Comparison of ENCODE assay signal across 19 mouse cellular contexts in genomic region chr1:152542747-152543378, GRCm38 (mm10).
"Had no signal": no experiment of that assay in that cellular context is flagged by ENCODE, and none has a peak within 500 bp of the region (broad histone marks: within the 10 kb centered on the region; RNA-seq: fewer than 3 reads in every experiment).

No protein-coding gene starts in this region.

- ATAC-seq: hindbrain, postnatal 0 days; inflammation-experienced regulatory T-cells, adult 6 months; midbrain, embryonic 15.5 days had no signal

- DNase-seq: kidney, adult 8-10 months; kidney, postnatal 14 days; layer of hippocampus, adult 9-11 months; liver; liver, embryonic 13.5 days; lung, adult 2 months; retina, postnatal 1 day; right cerebral cortex, postnatal 25 days; spleen, adult 18-20 months; thymus, adult 18-20 months; thymus, postnatal 36 days had no signal

- H3K4me2 ChIP-seq: limb, embryonic 13.5 days; liver, embryonic 13.5 days; midbrain, embryonic 12.5 days; midbrain, embryonic 15.5 days; neural tube, embryonic 13.5 days had no signal

- H3K9ac ChIP-seq: limb, embryonic 13.5 days; liver, embryonic 13.5 days; midbrain, embryonic 12.5 days; midbrain, embryonic 15.5 days; neural tube, embryonic 13.5 days had no signal

- H3K4me3 ChIP-seq: layer of hippocampus, adult 2 months; limb, embryonic 10.5 days; limb, embryonic 13.5 days; liver, embryonic 13.5 days; midbrain, embryonic 12.5 days; midbrain, embryonic 15.5 days; neural tube, embryonic 13.5 days had no signal

- H3K9me3 ChIP-seq: limb, embryonic 10.5 days; liver, embryonic 13.5 days; midbrain, embryonic 12.5 days; midbrain, embryonic 15.5 days; neural tube, embryonic 13.5 days had no signal

- H3K27ac ChIP-seq: hindbrain, postnatal 0 days; layer of hippocampus, adult 2 months; limb, embryonic 10.5 days; limb, embryonic 13.5 days; liver, embryonic 13.5 days; midbrain, embryonic 12.5 days; midbrain, embryonic 15.5 days; neural tube, embryonic 13.5 days had no signal

- H3K36me3 ChIP-seq: midbrain, embryonic 15.5 days had no signal

- H3K27me3 ChIP-seq: limb, embryonic 13.5 days; liver, embryonic 13.5 days; midbrain, embryonic 12.5 days; midbrain, embryonic 15.5 days; neural tube, embryonic 13.5 days had no signal

- H3K4me1 ChIP-seq: limb, embryonic 10.5 days; midbrain, embryonic 12.5 days; midbrain, embryonic 15.5 days; neural tube, embryonic 13.5 days had no signal
